Mouse (Mus musculus) layer of hippocampus, postnatal 36 days (tissue): ENCODE measurements around the gene Akr1b10. TPM values are rescaled to one million over a fixed set of nuclear protein-coding genes. Genes with fewer than 3 reads are reported as not detected.
"Not testable (repeated sequence)": the region's sequence is repeated elsewhere in the genome, so short reads cannot be mapped to it uniquely, and the experiment has no call there.

Source experiments
- DNase-seq, 2 experiments: peaks; one replicate each; pipeline ENCODE4 v3.0.0; 2022
- total RNA-seq, 2 experiments: library from RNA; stranded (reverse); gene quantifications; 2 replicates each; pipeline ENCODE4 v1.2.3; 2021

The Akr1b10 gene
- 10 to 100 TPM; 24.8 to 25.1 TPM for total RNA-seq

- DNase-seq: peak; percentile 71 to 76
These were observed at the start of gene Akr1b10 for GRCm38 (mm10) chr6:34384110-34384661. Gene Akr1b10, plus strand, starts transcription at chr6:34384218.

GRCm38 (mm10) chr6:34334673-34335072 is 49.3 kb upstream of the Akr1b10 start:
- DNase-seq: no peak

DNA sequence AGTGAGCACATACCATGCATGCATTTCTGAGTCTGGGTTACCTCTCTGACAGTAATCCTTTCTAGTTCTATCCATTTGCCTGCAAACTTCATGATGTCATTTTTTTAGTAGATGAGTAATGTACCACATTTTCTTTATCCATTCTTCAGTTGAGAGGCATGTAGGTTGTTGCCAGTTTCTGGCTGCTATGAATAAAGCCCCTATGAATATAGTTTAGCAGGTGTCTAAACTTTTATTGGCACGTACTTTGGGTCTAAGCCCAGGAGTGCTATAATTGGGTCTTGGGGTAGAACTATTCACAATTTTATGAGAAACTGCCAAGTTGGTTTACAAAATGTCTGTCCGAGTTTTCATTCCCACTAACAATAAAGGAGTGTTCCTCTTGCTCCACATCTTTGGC is 46.2 kb upstream of the Akr1b10 start:
- no peak for DNase-seq

DNA sequence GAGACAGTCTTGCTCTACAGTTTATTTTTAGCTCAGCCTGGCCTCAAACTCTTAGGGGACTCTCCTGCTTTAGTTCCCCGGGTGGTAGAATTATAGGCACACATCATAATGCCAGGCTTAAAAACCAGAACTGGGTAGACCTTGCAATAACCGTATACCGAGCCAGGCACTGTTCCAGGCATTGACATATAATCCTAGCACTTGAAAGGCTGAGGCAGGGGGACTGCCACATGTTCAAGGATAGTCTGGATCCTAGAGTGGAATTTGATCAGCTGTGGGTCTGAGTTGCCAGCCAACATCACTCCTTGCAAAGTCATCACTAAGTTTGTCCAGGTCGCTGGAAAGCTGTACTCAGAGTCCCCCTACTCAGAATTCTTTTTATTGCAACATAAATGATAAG is 42.0 kb upstream of the Akr1b10 start:
- DNase-seq: no peak

- no peak for DNase-seq
These were observed 41.5 kb upstream of the Akr1b10 start for GRCm38 (mm10) chr6:34342476-34342875.

GRCm38 (mm10) chr6:34343426-34343825 is 40.6 kb upstream of the Akr1b10 start:
- no peak for DNase-seq

DNA sequence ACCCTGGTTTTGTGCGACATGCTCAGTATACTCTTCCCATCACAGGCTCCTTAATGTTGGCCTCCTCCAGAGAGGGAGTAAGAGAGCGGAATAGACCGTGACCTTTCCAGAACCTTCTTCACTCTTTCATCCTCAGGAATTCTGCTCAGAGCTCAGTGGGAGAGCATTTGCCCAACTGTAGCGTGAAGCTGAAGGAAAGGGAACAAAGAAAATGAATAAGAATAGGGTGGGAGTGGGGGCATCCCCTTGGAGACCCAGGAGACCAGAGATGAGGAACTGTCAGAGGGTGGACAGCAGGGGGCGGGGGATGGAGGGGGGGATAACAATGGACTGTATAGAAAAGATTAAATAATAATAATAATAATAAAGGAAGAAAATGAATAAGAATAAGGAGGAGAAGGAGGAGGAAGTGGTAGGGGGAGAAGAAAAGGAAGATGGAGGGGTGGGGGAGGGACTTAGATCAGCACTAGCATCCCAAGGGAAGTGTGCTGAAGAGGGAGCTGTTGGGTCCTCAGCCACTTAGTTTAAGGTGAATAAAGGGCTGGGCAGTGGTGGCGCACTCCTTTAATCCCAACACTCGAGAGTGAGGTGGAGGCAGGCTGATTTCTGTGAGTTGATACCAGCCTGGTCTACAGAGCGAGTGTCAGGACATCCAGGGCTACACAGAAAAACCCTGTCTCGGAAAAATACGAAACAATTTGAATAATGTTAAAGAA is 39.7 kb upstream of the Akr1b10 start:
- DNase-seq: no peak

- DNase-seq: no peak
These were observed 39.1 kb upstream of the Akr1b10 start for GRCm38 (mm10) chr6:34344935-34345334.

GRCm38 (mm10) chr6:34346096-34346898 is 37.7 kb upstream of the Akr1b10 start:
- peak; percentile 64 to 68 for DNase-seq

- no peak for DNase-seq
These were observed 33.9 kb upstream of the Akr1b10 start for GRCm38 (mm10) chr6:34350037-34350699.

DNA sequence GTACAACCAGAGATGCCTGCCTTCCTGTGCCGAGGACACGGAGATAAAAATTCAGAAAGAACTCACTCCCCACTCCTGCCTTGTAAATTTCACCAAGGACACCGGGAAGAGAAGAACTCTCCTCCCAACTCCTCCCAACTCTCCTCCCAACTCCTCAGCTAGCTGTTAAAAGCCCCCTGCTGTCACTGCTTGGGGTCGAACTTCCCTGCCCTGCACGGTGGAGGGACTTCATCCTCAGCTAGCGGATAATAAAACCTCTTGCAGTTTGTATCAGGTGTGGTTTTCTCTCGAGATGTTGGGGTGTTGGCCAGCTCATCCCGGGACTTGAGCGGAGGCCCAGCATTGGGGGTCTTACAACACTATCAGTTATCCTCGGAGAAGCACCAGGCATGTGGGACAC is 32.5 kb upstream of the Akr1b10 start:
- not testable (repeated sequence) for DNase-seq

GRCm38 (mm10) chr6:34352401-34352800 is 31.6 kb upstream of the Akr1b10 start:
- DNase-seq: no peak

DNA sequence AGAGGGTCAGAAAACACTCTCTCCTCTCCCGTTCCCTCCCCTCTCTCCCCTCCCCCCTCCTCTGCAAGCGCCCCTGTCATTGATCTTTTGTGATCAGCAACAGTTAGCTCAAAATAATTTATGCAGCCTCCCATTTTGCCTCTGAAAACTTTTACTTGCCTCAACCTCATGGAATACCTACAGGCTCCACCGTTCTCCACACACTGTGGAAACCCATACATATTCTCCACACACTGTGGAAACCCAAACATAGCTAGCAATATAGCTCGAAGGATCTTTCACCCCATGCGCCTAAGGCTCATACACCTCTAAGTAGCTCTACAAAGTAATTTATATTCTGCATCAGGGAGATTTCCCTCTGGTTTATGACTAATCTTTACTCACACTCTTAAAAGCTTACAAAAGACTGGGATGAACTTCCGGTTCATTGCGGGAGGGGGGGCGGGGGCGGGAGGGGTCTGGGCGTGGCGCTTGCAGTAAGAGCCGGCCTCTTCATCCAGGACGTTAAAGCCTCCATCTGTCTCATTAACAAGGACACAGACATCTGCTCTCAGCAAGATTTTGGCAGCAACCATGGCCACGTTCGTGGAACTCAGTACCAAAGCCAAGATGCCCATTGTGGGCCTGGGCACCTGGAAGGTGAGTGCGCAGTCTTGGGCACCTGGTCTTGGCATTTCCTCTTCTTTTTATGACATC is 30.2 kb upstream of the Akr1b10 start, which contains the start of gene Akr1b8:
Akr1b8 (plus strand) TSS at position 462 of the 696 bp plus-strand sequence.
- DNase-seq: no peak

- no peak for DNase-seq
These were observed 29.4 kb upstream of the Akr1b10 start for GRCm38 (mm10) chr6:34354354-34355348.

GRCm38 (mm10) chr6:34355349-34355747 is 28.7 kb upstream of the Akr1b10 start:
- DNase-seq: no peak

DNA sequence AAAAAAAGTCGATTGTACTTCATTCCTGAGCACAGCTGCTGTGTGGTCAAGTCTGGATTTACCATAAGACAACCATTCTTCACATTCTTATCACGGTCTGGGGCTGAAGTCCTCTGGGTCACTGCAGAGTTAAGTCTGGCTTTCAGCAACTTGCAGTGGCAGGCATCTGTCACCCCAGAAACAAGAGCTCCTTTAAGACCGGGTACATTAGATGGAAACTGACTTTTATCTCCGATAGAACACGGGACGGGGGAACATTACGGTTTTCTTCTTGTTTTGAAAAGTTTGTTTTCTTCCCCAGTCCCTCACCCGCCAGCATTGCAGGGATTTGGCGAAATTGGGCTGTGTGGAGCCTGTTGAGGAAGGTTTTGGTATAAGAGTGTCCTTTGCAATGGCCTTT is 28.2 kb upstream of the Akr1b10 start:
- DNase-seq: no peak

DNA sequence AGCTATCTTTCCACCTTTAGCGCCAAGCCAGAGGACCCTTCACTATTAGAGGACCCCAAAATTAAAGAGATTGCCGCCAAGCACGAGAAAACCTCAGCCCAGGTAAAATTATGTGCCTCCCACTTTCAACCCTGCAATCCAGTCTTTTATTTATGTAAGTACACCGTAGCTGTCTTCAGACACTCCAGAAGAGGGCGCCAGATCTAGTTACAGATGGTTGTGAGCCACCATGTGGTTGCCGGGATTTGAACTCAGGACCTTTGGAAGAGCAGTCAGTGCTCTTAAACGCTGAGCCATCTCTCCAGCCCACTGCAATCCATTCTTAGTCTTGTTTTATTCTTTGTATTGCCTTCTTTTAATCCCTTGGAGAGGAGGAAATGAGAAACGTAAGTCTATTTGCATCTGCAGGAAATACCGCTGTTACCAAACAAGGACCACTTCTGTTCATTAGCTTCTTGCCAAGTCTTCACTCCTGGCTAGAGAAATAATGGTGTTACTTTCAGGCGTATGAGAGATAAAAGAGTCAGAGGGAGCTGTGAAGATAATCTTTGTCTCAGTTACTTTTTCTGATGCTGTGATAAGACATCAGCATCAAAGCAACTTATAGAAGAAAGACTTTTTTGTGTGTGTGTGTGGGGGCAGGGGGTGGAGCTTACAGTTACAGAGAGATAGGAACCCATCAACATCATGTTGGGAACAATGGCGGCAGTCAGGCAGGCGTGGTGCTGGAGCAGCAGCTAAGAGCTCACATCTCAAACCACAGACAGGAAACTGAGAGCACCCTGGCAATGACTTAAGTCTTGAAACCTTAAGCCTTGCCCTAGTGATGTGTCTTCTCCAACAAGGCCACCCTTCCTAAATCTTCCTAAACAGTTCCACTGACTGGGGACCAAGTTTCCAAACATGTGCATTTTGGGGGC is 19.5 kb upstream of the Akr1b10 start:
- DNase-seq: no peak

DNA sequence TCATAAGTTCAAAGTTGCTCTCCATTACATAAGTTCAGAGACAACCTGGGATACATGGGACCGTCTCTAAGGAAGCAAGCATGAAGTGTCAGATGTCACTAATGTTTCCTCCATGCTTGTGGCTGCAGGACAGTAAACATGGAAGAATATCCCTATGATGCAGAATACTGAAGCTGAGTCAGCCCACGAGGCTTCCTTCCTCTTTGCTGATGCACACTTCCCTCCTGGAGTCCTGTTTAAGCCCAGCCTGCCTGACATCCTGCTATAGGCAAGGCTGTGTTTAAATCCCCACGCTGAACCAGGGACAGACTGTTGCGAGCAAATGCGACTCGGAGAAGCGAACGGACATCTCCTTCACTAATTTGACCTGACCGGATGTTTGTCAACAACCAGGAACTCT is 16.0 kb upstream of the Akr1b10 start:
- DNase-seq: no peak

GRCm38 (mm10) chr6:34370081-34370480 is 13.9 kb upstream of the Akr1b10 start:
- no peak for DNase-seq
